9 mouse cellular contexts compared by ENCODE assay signal in genomic region chr16:10374254-10375011, GRCm38 (mm10). TPM values are rescaled to one million over a fixed set of nuclear protein-coding genes. Genes with fewer than 3 reads are reported as not detected.
A peak's percentile ranks its signal among the peaks of the same experiment; 100 is the strongest.
DNase-seq lines count a peak whose midpoint lies in the region; ATAC-seq lines count a peak whose summit lies in the region.
"Had no signal": no experiment of that assay in that cellular context is flagged by ENCODE, and none has a peak within 500 bp of the region (broad histone marks: within the 10 kb centered on the region; RNA-seq: fewer than 3 reads in every experiment).

No protein-coding gene starts in this region.

- H3K4me3 ChIP-seq in heart, embryonic 11.5 days (ENCODE audit: low read depth, low read length): peak overlapping the region; percentile 19; the same call in 1 of the 2 replicates
- peak overlapping the region; percentile 25; the same call in 1 of the 2 replicates for H3K4me3 ChIP-seq in heart, embryonic 15.5 days

- H3K9ac ChIP-seq in heart, embryonic 11.5 days (ENCODE audit: low read depth, low read length): peak overlapping the region; percentile 59
- 0 out of 2 replicates have a peak overlapping the region, but pooled peaks have one; percentile 38 for H3K9ac ChIP-seq in heart, embryonic 15.5 days

- H3K27ac ChIP-seq in heart, embryonic 11.5 days (ENCODE audit: low read depth, low read length): no peak overlapping the region
- no peak overlapping the region for H3K27ac ChIP-seq in heart, embryonic 15.5 days

- no peaks in the 10 kb centered on the region for H3K4me1 ChIP-seq in heart, embryonic 11.5 days (ENCODE audit: control insufficient read depth, insufficient read depth, low read length)
- H3K4me1 ChIP-seq in heart, embryonic 15.5 days (replicated peaks): peaks cover 18% of the 10 kb centered on the region

- H3K36me3 ChIP-seq in heart, embryonic 11.5 days (ENCODE audit: control insufficient read depth, insufficient read depth, low read length): no peaks in the 10 kb centered on the region
- no peaks in the 10 kb centered on the region for H3K36me3 ChIP-seq in heart, embryonic 15.5 days
- H3K36me3 ChIP-seq: G1E had no signal

- no peaks in the 10 kb centered on the region for H3K27me3 ChIP-seq in heart, embryonic 11.5 days (ENCODE audit: control insufficient read depth, insufficient read depth, low read length)
- no peaks in the 10 kb centered on the region for H3K27me3 ChIP-seq in heart, embryonic 15.5 days

- ATAC-seq in heart, embryonic 11.5 days (replicated peaks; ENCODE audit: insufficient number of reproducible peaks, low FRiP score, low TSS enrichment): no peak; the same call in 1 of the 2 replicates
- peak; percentile 61 for ATAC-seq in heart, embryonic 15.5 days (replicated peaks; ENCODE audit: insufficient number of reproducible peaks, insufficient read depth, low FRiP score, low read depth)

- no peak for DNase-seq in heart, adult 8-10 months (ENCODE audit: low spot score)
- DNase-seq in adrenal gland, postnatal 25 days: peak; percentile 75
- peak; percentile 46 to 79 for DNase-seq in kidney, postnatal 36 days
- DNase-seq in mesoderm, embryonic 11.5 days (ENCODE audit: low read depth, low spot score): peak; percentile 45
- peak; percentile 33 for DNase-seq in testis, postnatal 14 days (ENCODE audit: low spot score)
- DNase-seq in thymus, postnatal 25 days: no peak

- no peaks in the 10 kb centered on the region for H3K9me3 ChIP-seq in heart, embryonic 11.5 days (replicated peaks; ENCODE audit: control insufficient read depth, low read length)
- H3K9me3 ChIP-seq in heart, embryonic 15.5 days (replicated peaks): no peaks in the 10 kb centered on the region
- H3K9me3 ChIP-seq: G1E had no signal

- 24% methylated on average over 13 of the region's 13 CpGs for WGBS in heart, embryonic 11.5 days (ENCODE audit: insufficient replicate concordance)
- 24% methylated on average over 13 of the region's 13 CpGs for WGBS in heart, embryonic 15.5 days

- peak overlapping the region; percentile 58 for H3K4me2 ChIP-seq in heart, embryonic 11.5 days
- H3K4me2 ChIP-seq in heart, embryonic 15.5 days: peak overlapping the region; percentile 56

RNA-seq across cellular contexts. Expression of gene Tekt5, which starts 20.9 kb away (rescaled TPM):
- polyA plus RNA-seq in heart, embryonic 11.5 days (2014; fragmentation: Nextera tagmentation; extraction: Ambion mirVana): 0.17 and 0.23 TPM in 2 replicates
- under 1 TPM in 1 of 4 experiments, not detected in 3; 0.22 TPM for total RNA-seq in heart, adult 8-10 months (2022)
- total RNA-seq in adrenal gland, postnatal 25 days (2021): not detected in 2 replicates
- 0.87 and 1.1 TPM in 2 replicates for polyA plus RNA-seq in heart, embryonic 15.5 days (2015; fragmentation: Nextera tagmentation; extraction: Ambion mirVana)

RNA-seq across cellular contexts. Expression of gene Nubp1, which starts 37.3 kb away (rescaled TPM):
- polyA plus RNA-seq in heart, embryonic 11.5 days (2014; fragmentation: Nextera tagmentation; extraction: Ambion mirVana): 47.2 and 49.8 TPM in 2 replicates
- total RNA-seq in heart, adult 8-10 months (2022): 10 to 100 TPM in 1 of 4 experiments, 1 to 10 TPM in 3; 7.0 to 10.0 (median 8.5) TPM
- 28.0 and 28.2 TPM in 2 replicates for total RNA-seq in adrenal gland, postnatal 25 days (2021)
- 28.7 and 39.4 TPM in 2 replicates for polyA plus RNA-seq in heart, embryonic 15.5 days (2015; fragmentation: Nextera tagmentation; extraction: Ambion mirVana)

Comparison
In these comparisons a context has a peak if more than half of its experiments do, and no peak if none do; other contexts are left out.
1. DNase-seq: peak in adrenal gland, postnatal 25 days (single experiment), kidney, postnatal 36 days (2 of 2), mesoderm, embryonic 11.5 days (single experiment) and testis, postnatal 14 days (single experiment); none in heart, adult 8-10 months (single experiment) and thymus, postnatal 25 days (single experiment).